Mouse (Mus musculus) liver, adult 2 months (tissue): Measurements from ENCODE around the gene Fbxl4. TPM values are rescaled to one million over a fixed set of nuclear protein-coding genes. Genes with fewer than 3 reads are reported as not detected.

Experiments used
- DNase-seq: peaks from one replicate; pipeline ENCODE4 v3.0.0-alpha.2; 2011; ENCODE audit warnings: low read depth, low spot score; ENCODE audit errors: extremely low read depth
- H3K27ac ChIP-seq: fragments of 200-500 bp; replicated peaks from 2 replicates; pipeline ENCODE4 v1.5.1; 2012; ENCODE audit warnings: low read depth, mild to moderate bottlenecking, control low read depth, inconsistent platforms, low read length; ENCODE audit not compliant: insufficient read depth
- H3K27me3 ChIP-seq: fragments of 200-500 bp; 2 replicates; pipeline ENCODE4 v1.6.1; 2012; ENCODE audit warnings: mild to moderate bottlenecking, moderate library complexity, low read length, inconsistent platforms; ENCODE audit not compliant: control insufficient read depth, insufficient read depth
- H3K36me3 ChIP-seq: fragments of 200-500 bp; 2 replicates; pipeline ENCODE4 v1.6.1; 2012; ENCODE audit warnings: low read length, inconsistent platforms; ENCODE audit not compliant: control insufficient read depth, insufficient read depth
- H3K4me1 ChIP-seq: fragments of 200-500 bp; 2 replicates; pipeline ENCODE4 v1.6.1; 2011; ENCODE audit warnings: low read length; ENCODE audit not compliant: control insufficient read depth, insufficient read depth
- H3K4me3 ChIP-seq: fragments of 200-500 bp; 2 replicates; pipeline ENCODE4 v1.5.1; 2011; ENCODE audit warnings: low read depth, mild to moderate bottlenecking, control low read depth, low read length, moderate library complexity; ENCODE audit not compliant: insufficient read depth
- H3K79me2 ChIP-seq: fragments of 200-500 bp; 2 replicates; pipeline ENCODE4 v1.6.1; 2012; ENCODE audit warnings: inconsistent platforms, mild to moderate bottlenecking, low read length, moderate library complexity; ENCODE audit not compliant: control insufficient read depth, insufficient read depth
- H3K9ac ChIP-seq: fragments of 200-500 bp; 2 replicates; pipeline ENCODE4 v1.6.1; 2012; ENCODE audit warnings: low read depth, mild to moderate bottlenecking, control low read depth, inconsistent platforms, low read length
- CTCF ChIP-seq: fragments of 200-500 bp; IDR thresholded peaks from 2 replicates; pipeline ENCODE4 v1.5.1; 2011; ENCODE audit warnings: low read depth, low read length, control low read depth
- POLR2A ChIP-seq: fragments of 200-500 bp; IDR thresholded peaks from 2 replicates; pipeline ENCODE4 v1.6.1; 2011; ENCODE audit warnings: low read length, control low read depth; ENCODE audit not compliant: insufficient read depth; ENCODE audit errors: extremely low read depth
- WGBS: fragments of 180-500 bp; shearing (Covaris S2); methylation state at CpG from one replicate; pipeline ENCODE4 v1.1.7; 2018; 5-methylcytosine and 5-hydroxymethylcytosine counted together
- polyA plus RNA-seq: library from polyadenylated mRNA; depleted of rRNA; stranded (reverse); fragments of >200 nt; gene quantifications from 2 replicates; pipeline ENCODE4 v1.2.3, GENCODE M21; 2012
- total RNA-seq: library from RNA; depleted of rRNA; stranded (reverse); fragments of >200 nt; gene quantifications from 2 replicates; pipeline ENCODE4 v1.2.3, GENCODE M21; 2014

Fbxl4 gene
- total and polyA plus RNA-seq, 2 experiments: 16.0 to 24.0 TPM

- no peak overlapping the region for H3K9ac ChIP-seq
- H3K27ac ChIP-seq: no peak overlapping the region
- no peak for DNase-seq
These were observed 38.1 kb downstream of the Fbxl4 start for GRCm38 (mm10) chr4:22395404-22395803.

GRCm38 (mm10) chr4:22396484-22397000, 39.2 kb downstream of the Fbxl4 start:
- peak; percentile 21 for DNase-seq
- TF ChIP-seq CTCF (no peak), POLR2A (no peak)
- 85% methylated on average over 1 of the region's 1 CpGs for WGBS
- Histone ChIP-seq H3K4me1 (no peaks in the 10 kb centered on the region; the same call in 1 of the 2 replicates), H3K27ac (no peak overlapping the region), H3K27me3 (no peaks in the 10 kb centered on the region), H3K4me3 (no peak overlapping the region), H3K79me2 (no peaks in the 10 kb centered on the region), H3K9ac (no peak overlapping the region), H3K36me3 (peaks cover 19% of the 10 kb centered on the region)

More at GRCm38 (mm10) chr4:22395404-22395803, 38.1 kb downstream of the Fbxl4 start:
- Histone ChIP-seq H3K4me3 (no peak overlapping the region), H3K27me3 (no peaks in the 10 kb centered on the region), H3K4me1 (no peaks in the 10 kb centered on the region; the same call in 1 of the 2 replicates), H3K36me3 (peaks cover 21% of the 10 kb centered on the region), H3K79me2 (no peaks in the 10 kb centered on the region; the same call in 1 of the 2 replicates)
- TF ChIP-seq POLR2A (no peak), CTCF (no peak)
- WGBS: 96% methylated on average over 2 of the region's 2 CpGs

GRCm38 (mm10) chr4:22397003-22397402, 39.7 kb downstream of the Fbxl4 start:
- no peak for DNase-seq
- 97% methylated on average over 5 of the region's 5 CpGs for WGBS
- H3K27ac ChIP-seq: no peak overlapping the region
- H3K27me3 ChIP-seq: no peaks in the 10 kb centered on the region
- H3K4me3 ChIP-seq: no peak overlapping the region
- TF ChIP-seq POLR2A: no peak
- no peak for TF ChIP-seq CTCF
- H3K79me2 ChIP-seq: no peaks in the 10 kb centered on the region
- H3K36me3 ChIP-seq: peaks cover 19% of the 10 kb centered on the region
- H3K4me1 ChIP-seq: no peaks in the 10 kb centered on the region; the same call in 1 of the 2 replicates
- no peak overlapping the region for H3K9ac ChIP-seq

- 92% methylated on average over 3 of the region's 3 CpGs for WGBS
- peaks cover 14% of the 10 kb centered on the region for H3K36me3 ChIP-seq
- no peaks in the 10 kb centered on the region for H3K27me3 ChIP-seq
- no peak overlapping the region for H3K9ac ChIP-seq
- DNase-seq: peak; percentile 11
- H3K4me3 ChIP-seq: no peak overlapping the region
- TF ChIP-seq POLR2A (no peak), CTCF (no peak)
- no peaks in the 10 kb centered on the region for H3K79me2 ChIP-seq
- H3K4me1 ChIP-seq: no peaks in the 10 kb centered on the region
- no peak overlapping the region for H3K27ac ChIP-seq
These were observed 44.7 kb downstream of the Fbxl4 start for GRCm38 (mm10) chr4:22402032-22402431.

GRCm38 (mm10) chr4:22402930-22403329, 45.6 kb downstream of the Fbxl4 start:
- no peak for DNase-seq
- Histone ChIP-seq H3K36me3 (peaks cover 14% of the 10 kb centered on the region), H3K9ac (no peak overlapping the region), H3K4me3 (no peak overlapping the region), H3K27ac (no peak overlapping the region), H3K4me1 (no peaks in the 10 kb centered on the region; the same call in 1 of the 2 replicates), H3K27me3 (no peaks in the 10 kb centered on the region), H3K79me2 (no peaks in the 10 kb centered on the region)
- 98% methylated on average over 10 of the region's 10 CpGs for WGBS
- TF ChIP-seq POLR2A: no peak
- no peak for TF ChIP-seq CTCF

GRCm38 (mm10) chr4:22420627-22421026, 63.3 kb downstream of the Fbxl4 start:
- TF ChIP-seq POLR2A (no peak), CTCF (no peak)
- Histone ChIP-seq H3K79me2 (no peaks in the 10 kb centered on the region), H3K4me3 (no peak overlapping the region), H3K4me1 (no peaks in the 10 kb centered on the region), H3K9ac (no peak overlapping the region), H3K27ac (no peak overlapping the region), H3K27me3 (no peaks in the 10 kb centered on the region), H3K36me3 (peaks cover 13% of the 10 kb centered on the region)
- WGBS: 76% methylated on average over 2 of the region's 2 CpGs
- DNase-seq: no peak
